In genomic region chr13:102896322-102896721, GRCm38 (mm10) we compare ENCODE assay signal across 25 mouse cellular contexts.
A peak's percentile ranks its signal among the peaks of the same experiment; 100 is the strongest.
DNase-seq lines count a peak whose midpoint lies in the region; ATAC-seq and TF ChIP-seq lines count a peak whose summit lies in the region.
"Had no signal": no experiment of that assay in that cellular context is flagged by ENCODE, and none has a peak within 500 bp of the region (broad histone marks: within the 10 kb centered on the region; RNA-seq: fewer than 3 reads in every experiment).

No protein-coding gene starts in this region.

- no peak for TF ChIP-seq POLR2A in kidney, adult 2 months (IDR thresholded peaks at IDR 0.05; ENCODE audit: low read depth, low read length)

- H3K9me3 ChIP-seq in lung, postnatal 0 days (ENCODE audit: low read length): no peaks in the 10 kb centered on the region
- H3K9me3 ChIP-seq: hindbrain, embryonic 12.5 days; intestine, embryonic 15.5 days; limb, embryonic 10.5 days; limb, embryonic 15.5 days; lung, embryonic 15.5 days; midbrain, embryonic 15.5 days; neural tube, embryonic 13.5 days had no signal

- H3K27me3 ChIP-seq in kidney, adult 2 months (replicated peaks; ENCODE audit: control insufficient read depth, insufficient read depth, low read length): no peaks in the 10 kb centered on the region
- H3K27me3 ChIP-seq in lung, postnatal 0 days (replicated peaks; ENCODE audit: insufficient read depth, low read length): no peaks in the 10 kb centered on the region
- H3K27me3 ChIP-seq: hindbrain, embryonic 12.5 days; intestine, embryonic 15.5 days; limb, embryonic 15.5 days; lung, embryonic 15.5 days; midbrain, embryonic 15.5 days; neural tube, embryonic 13.5 days had no signal

- peak; percentile 52 for DNase-seq in kidney, adult 2 months
- no peak for DNase-seq in kidney, postnatal 25 days
- DNase-seq in lung, postnatal 0 days (ENCODE audit: low spot score): peak; percentile 46
- no peak for DNase-seq in lung, adult 18-20 months
- no peak for DNase-seq in cerebellum, postnatal 36 days
- DNase-seq in thymus, adult 18-20 months: no peak
- DNase-seq: adrenal gland, adult 2 months; adrenal gland, postnatal 36 days; cerebellum, postnatal 25 days; gastrocnemius, postnatal 25 days; kidney, adult 8-10 months; kidney, postnatal 10 days; thymus, postnatal 4 days had no signal

- H3K27ac ChIP-seq in kidney, adult 2 months (ENCODE audit: insufficient read depth, low read depth, low read length): no peak overlapping the region
- H3K27ac ChIP-seq in lung, postnatal 0 days (ENCODE audit: low read length): peak overlapping the region; percentile 51; the same call in 1 of the 2 replicates
- peak overlapping the region; percentile 79 for H3K27ac ChIP-seq in brown adipose tissue, adult 24 weeks (replicated peaks; ENCODE audit: low read depth, low read length)
- H3K27ac ChIP-seq: hindbrain, embryonic 12.5 days; hindbrain, postnatal 0 days; intestine, embryonic 15.5 days; limb, embryonic 10.5 days; limb, embryonic 15.5 days; liver, embryonic 14.5 days; lung, embryonic 15.5 days; macrophage; midbrain, embryonic 15.5 days; neural tube, embryonic 13.5 days had no signal

- H3K4me2 ChIP-seq in lung, postnatal 0 days (replicated peaks; ENCODE audit: low read depth, low read length): no peak overlapping the region
- H3K4me2 ChIP-seq: hindbrain, embryonic 12.5 days; intestine, embryonic 15.5 days; limb, embryonic 15.5 days; lung, embryonic 15.5 days; midbrain, embryonic 15.5 days; neural tube, embryonic 13.5 days had no signal

- TF ChIP-seq EP300 in lung, postnatal 0 days (IDR thresholded peaks at IDR 0.05): peak; percentile 44; the same call in 1 of the 2 replicates

- no peak overlapping the region for H3K4me3 ChIP-seq in kidney, adult 2 months (ENCODE audit: insufficient read depth, low read depth, low read length)
- no peak overlapping the region for H3K4me3 ChIP-seq in lung, postnatal 0 days (ENCODE audit: low read depth, low read length)
- H3K4me3 ChIP-seq in brown adipose tissue, adult 24 weeks (ENCODE audit: insufficient read depth, low read depth, low read length): no peak overlapping the region
- H3K4me3 ChIP-seq: hindbrain, embryonic 12.5 days; intestine, embryonic 15.5 days; limb, embryonic 10.5 days; limb, embryonic 15.5 days; lung, embryonic 15.5 days; midbrain, embryonic 15.5 days; neural tube, embryonic 13.5 days had no signal

- H3K4me1 ChIP-seq in kidney, adult 2 months (ENCODE audit: control insufficient read depth, insufficient read depth, low read length): peaks cover 22% of the 10 kb centered on the region
- H3K4me1 ChIP-seq in lung, postnatal 0 days (ENCODE audit: insufficient read depth, low read depth, low read length): peaks cover 30% of the 10 kb centered on the region; the same call in 1 of the 2 replicates
- H3K4me1 ChIP-seq in brown adipose tissue, adult 24 weeks (ENCODE audit: control insufficient read depth, insufficient read depth, insufficient read length, low read length): peaks cover 27% of the 10 kb centered on the region

- TF ChIP-seq CTCF in kidney, adult 2 months (conservative IDR thresholded peaks at IDR 0.05; ENCODE audit: insufficient read depth, insufficient read length, low read depth, low read length): no peak
- no peak for TF ChIP-seq CTCF in lung, postnatal 0 days (IDR thresholded peaks at IDR 0.05)

- H3K36me3 ChIP-seq in kidney, adult 2 months (ENCODE audit: control insufficient read depth, insufficient read depth, low read length): no peaks in the 10 kb centered on the region
- H3K36me3 ChIP-seq in lung, postnatal 0 days (ENCODE audit: insufficient read depth, low read length): no peaks in the 10 kb centered on the region
- H3K36me3 ChIP-seq: hindbrain, embryonic 12.5 days; intestine, embryonic 15.5 days; limb, embryonic 10.5 days; limb, embryonic 15.5 days; lung, embryonic 15.5 days; midbrain, embryonic 15.5 days; neural tube, embryonic 13.5 days had no signal

- no peak overlapping the region for H3K9ac ChIP-seq in lung, postnatal 0 days (replicated peaks; ENCODE audit: low read depth)
- H3K9ac ChIP-seq: hindbrain, embryonic 12.5 days; intestine, embryonic 15.5 days; limb, embryonic 15.5 days; liver, embryonic 14.5 days; lung, embryonic 15.5 days; midbrain, embryonic 15.5 days; neural tube, embryonic 13.5 days had no signal

- ATAC-seq in lung, postnatal 0 days: no peak
- ATAC-seq: forebrain, embryonic 14.5 days; hindbrain, postnatal 0 days; intestine, embryonic 15.5 days; midbrain, embryonic 15.5 days had no signal

Comparison
In these comparisons a context has a peak if more than half of its experiments do, and no peak if none do; other contexts are left out.
1. DNase-seq: peak in kidney, adult 2 months (single experiment) and lung, postnatal 0 days (single experiment); none in kidney, postnatal 25 days (0 of 2), lung, adult 18-20 months (0 of 2), cerebellum, postnatal 36 days (0 of 2) and thymus, adult 18-20 months (0 of 2).